Mouse (Mus musculus) naive thymus-derived CD4-positive, alpha-beta T cell, adult 2 months (primary cell): Measurements from ENCODE around the gene Tnks2.

Experiments
- DNase-seq: peaks from one replicate; pipeline ENCODE4 v3.0.0-alpha.2; 2011; ENCODE audit warnings: low read depth

The Tnks2 gene

DNA sequence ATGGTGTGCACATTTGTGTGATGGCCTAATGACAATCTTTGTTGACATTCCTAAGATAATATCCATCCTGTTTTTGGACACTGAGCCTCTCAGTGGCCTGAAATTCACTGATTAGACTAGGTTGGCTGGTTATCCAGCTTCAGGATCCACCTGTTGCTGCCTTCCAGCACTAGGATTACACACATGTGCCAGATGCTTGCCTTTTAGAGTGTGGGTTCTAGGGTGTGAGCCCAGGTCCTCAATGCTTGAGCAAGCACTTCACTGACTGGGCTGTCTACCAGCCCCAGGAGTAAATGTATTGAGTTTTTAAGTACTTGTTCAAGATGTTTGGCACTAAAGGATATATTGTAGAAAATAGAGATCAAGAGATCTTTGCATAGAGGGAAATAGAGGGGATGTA is 104.0 kb downstream of the Tnks2 start:
- no peak for DNase-seq

DNA sequence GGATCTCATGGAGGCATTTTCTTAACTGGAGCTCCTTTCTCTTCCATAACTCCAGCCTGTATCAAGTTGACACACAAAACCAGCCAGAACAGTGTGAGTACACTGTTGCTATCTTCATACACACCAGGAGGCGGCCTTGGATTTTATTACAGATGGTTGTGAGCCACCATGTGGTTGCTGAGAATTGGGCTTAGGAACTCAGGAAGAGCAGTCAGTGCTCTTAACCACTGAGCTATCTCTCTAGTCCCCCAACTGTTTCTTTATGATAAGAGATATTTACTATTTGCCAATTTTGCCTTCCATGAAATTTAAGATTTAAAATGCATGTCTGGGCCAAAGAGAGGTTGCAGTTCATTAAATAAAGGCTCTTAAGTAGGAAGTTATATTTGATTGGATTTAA is 106.0 kb downstream of the Tnks2 start:
- DNase-seq, result no peak
